Mouse (Mus musculus) liver, postnatal 0 days (tissue): ENCODE measurements around the gene Nupr1l. TPM values are rescaled to one million over a fixed set of nuclear protein-coding genes. Genes with fewer than 3 reads are reported as not detected.
"Not testable (repeated sequence)": the region's sequence is repeated elsewhere in the genome, so short reads cannot be mapped to it uniquely, and the experiment has no call there.

Experiments used
- ATAC-seq: fragments of 200-750 bp; cut with Nextera tagmentation; 2 replicates; pipeline ENCODE4 v1.8.0; 2017; ENCODE audit warnings: mild to moderate bottlenecking, moderate library complexity
- DNase-seq: peaks from one replicate; pipeline ENCODE4 v3.0.0-alpha.2; 2016
- H3K27ac ChIP-seq: fragments of 300-500 bp; sonication (generic); 2 replicates; pipeline ENCODE4 v1.5.1; 2014; ENCODE audit warnings: antibody characterized with exemption, moderate library complexity, mild to moderate bottlenecking, low read depth
- H3K27me3 ChIP-seq: fragments of 300-500 bp; sonication (generic); 2 replicates; pipeline ENCODE4 v1.6.1; 2014; ENCODE audit warnings: low read length, control low read depth, mixed read lengths; ENCODE audit not compliant: insufficient read depth
- H3K36me3 ChIP-seq: fragments of 300-500 bp; sonication (generic); replicated peaks from 2 replicates; pipeline ENCODE4 v1.6.1; 2014; ENCODE audit warnings: mild to moderate bottlenecking, control low read depth, low read length, moderate library complexity, mixed read lengths; ENCODE audit not compliant: insufficient read depth
- H3K4me1 ChIP-seq: fragments of 300-500 bp; sonication (generic); 2 replicates; pipeline ENCODE4 v1.6.1; 2014; ENCODE audit warnings: antibody characterized with exemption, mild to moderate bottlenecking, control low read depth; ENCODE audit not compliant: insufficient read depth
- H3K4me2 ChIP-seq: fragments of 300-500 bp; sonication (generic); 2 replicates; pipeline ENCODE4 v1.6.1; 2014; ENCODE audit warnings: low read depth, mild to moderate bottlenecking, low read length, moderate library complexity, mixed read lengths
- H3K4me3 ChIP-seq: fragments of 300-500 bp; sonication (generic); 2 replicates; pipeline ENCODE4 v1.5.1; 2014; ENCODE audit warnings: low read depth, low read length
- H3K9ac ChIP-seq: fragments of 300-500 bp; sonication (generic); replicated peaks from 2 replicates; pipeline ENCODE4 v1.6.1; 2014; ENCODE audit warnings: mild to moderate bottlenecking, moderate library complexity
- H3K9me3 ChIP-seq: fragments of 300-500 bp; sonication (generic); 2 replicates; pipeline ENCODE4 v1.6.1; 2016; ENCODE audit warnings: mild to moderate bottlenecking, control low read depth, low read length, mixed read lengths
- CTCF ChIP-seq: sonication (generic); IDR thresholded peaks from 2 replicates; pipeline ENCODE4 v1.5.1; 2016; ENCODE audit warnings: antibody characterized with exemption, low read depth
- EP300 ChIP-seq: IDR thresholded peaks from 2 replicates; pipeline ENCODE4 v1.6.1; 2016; ENCODE audit warnings: antibody characterized with exemption, low read depth, mild to moderate bottlenecking
- WGBS: fragments of 180-500 bp; shearing (Covaris S2); extraction: QIAGEN DNeasy Blood & Tissue Kit; methylation state at CpG from one replicate; pipeline ENCODE4 v1.1.7; 2014; ENCODE audit not compliant: insufficient replicate concordance; 5-methylcytosine and 5-hydroxymethylcytosine counted together
- polyA plus RNA-seq: library from polyadenylated mRNA; unstranded; fragments of >200 nt; fragmentation: Nextera tagmentation; extraction: Ambion mirVana; gene quantifications from 2 replicates; pipeline ENCODE4 v1.2.1, GENCODE M21; 2015

Nupr1l gene
- polyA plus RNA-seq, 1 experiment from 2014 or later: 1.4 TPM

GRCm38 (mm10) chr5:129886911-129887636 is 21.3 kb upstream of the Nupr1l start, which contains the start of gene Chchd2:
TSS of gene Chchd2 (minus strand) at chr5:129887470.
- H3K4me2 ChIP-seq: peak within 1 kb of the TSS; percentile 86
- TF ChIP-seq CTCF (no peak), EP300 (peak; percentile 58; the same call in 1 of the 2 replicates)
- H3K27me3 ChIP-seq: no peaks in the 10 kb centered on the region
- H3K36me3 ChIP-seq: peaks cover 14% of the 10 kb centered on the region
- whole genome bisulfite sequencing: under 1% methylated on average over 46 of the region's 46 CpGs
- peak within 1 kb of the TSS; percentile 91 for H3K9ac ChIP-seq
- DNase-seq (peak; percentile 91), ATAC-seq (peak; percentile 99)
- H3K4me1 ChIP-seq: peaks cover 14% of the 10 kb centered on the region
- H3K9me3 ChIP-seq: no peaks in the 10 kb centered on the region
- peak within 1 kb of the TSS; percentile 99 for H3K27ac ChIP-seq
- peak within 1 kb of the TSS; percentile 83 for H3K4me3 ChIP-seq

- H3K9ac ChIP-seq, H3K9me3 ChIP-seq, ATAC-seq, H3K4me2 ChIP-seq, H3K27me3 ChIP-seq, H3K36me3 ChIP-seq, H3K27ac ChIP-seq, H3K4me3 ChIP-seq, DNase-seq: not testable (repeated sequence)
- 65% methylated on average over 4 of the region's 7 CpGs for WGBS
- H3K4me1 ChIP-seq: peaks cover 18% of the 10 kb centered on the region
Observed at GRCm38 (mm10) chr5:129890390-129890789, 17.9 kb upstream of the Nupr1l start.

- WGBS: 2% methylated on average over 44 of the region's 44 CpGs
- peak within 1 kb of the TSS; percentile 56 for H3K27ac ChIP-seq
- peak; percentile 43 for TF ChIP-seq EP300
- no peak for TF ChIP-seq CTCF
- peak within 1 kb of the TSS; percentile 55 for H3K4me3 ChIP-seq
- H3K36me3 ChIP-seq: no peaks in the 10 kb centered on the region
- no peaks in the 10 kb centered on the region for H3K9me3 ChIP-seq
- DNase-seq (peak; percentile 89), ATAC-seq (peak; percentile 98)
- H3K4me1 ChIP-seq: peaks cover 7% of the 10 kb centered on the region; the same call in 1 of the 2 replicates
- peak within 1 kb of the TSS; percentile 61 for H3K9ac ChIP-seq
- peak within 1 kb of the TSS; percentile 81 for H3K4me2 ChIP-seq
- no peaks in the 10 kb centered on the region for H3K27me3 ChIP-seq
Observed at GRCm38 (mm10) chr5:129895198-129896088, 12.9 kb upstream of the Nupr1l start, which contains the start of gene Zbed5. TSS of gene Zbed5 (plus strand) at chr5:129895723.

- Histone ChIP-seq H3K4me2 (no peak within 1 kb of the TSS), H3K9ac (no peak within 1 kb of the TSS), H3K9me3 (no peaks in the 10 kb centered on the region), H3K36me3 (no peaks in the 10 kb centered on the region), H3K4me1 (peaks cover 7% of the 10 kb centered on the region; the same call in 1 of the 2 replicates), H3K27ac (no peak within 1 kb of the TSS), H3K27me3 (no peaks in the 10 kb centered on the region), H3K4me3 (no peak within 1 kb of the TSS)
- WGBS: 96% methylated on average over 1 of the region's 1 CpGs
- TF ChIP-seq EP300 (no peak), CTCF (no peak)
- no peak for ATAC-seq
- DNase-seq: no peak
Observed at GRCm38 (mm10) chr5:129898449-129898848, 9.9 kb upstream of the Nupr1l start, which contains the start of gene Phkg1. TSS of gene Phkg1 (minus strand) at chr5:129898549.

GRCm38 (mm10) chr5:129907775-129908174 is 565 bp upstream of the Nupr1l start:
- no peak for ATAC-seq
- WGBS: 21% methylated on average over 4 of the region's 4 CpGs

GRCm38 (mm10) chr5:129909147-129909546 is 807 bp downstream of the Nupr1l start:
- Histone ChIP-seq H3K27ac (no peak overlapping the region), H3K4me1 (peaks cover 14% of the 10 kb centered on the region), H3K4me3 (peak overlapping the region; percentile 67), H3K4me2 (peak overlapping the region; percentile 99), H3K9ac (peak overlapping the region; percentile 76), H3K27me3 (no peaks in the 10 kb centered on the region), H3K9me3 (no peaks in the 10 kb centered on the region), H3K36me3 (no peaks in the 10 kb centered on the region)
- 71% methylated on average over 9 of the region's 9 CpGs for WGBS
- TF ChIP-seq EP300: no peak
- TF ChIP-seq CTCF: no peak
- DNase-seq (no peak), ATAC-seq (no peak)

More at GRCm38 (mm10) chr5:129907775-129908174, 565 bp upstream of the Nupr1l start:
- Histone ChIP-seq H3K9me3 (no peaks in the 10 kb centered on the region), H3K9ac (no peak overlapping the region), H3K27ac (no peak overlapping the region), H3K27me3 (no peaks in the 10 kb centered on the region), H3K4me1 (peaks cover 14% of the 10 kb centered on the region), H3K4me2 (peak overlapping the region; percentile 99), H3K36me3 (no peaks in the 10 kb centered on the region), H3K4me3 (peak overlapping the region; percentile 67)
- TF ChIP-seq CTCF (no peak), EP300 (no peak)
- DNase-seq: no peak
